Mouse (Mus musculus): ENCODE results near the gene Gm20388. TPM values are rescaled to one million over a fixed set of nuclear protein-coding genes. Genes with fewer than 3 reads are reported as not detected.

Gm20388 gene
- total RNA-seq, 2 experiments from 2014 or later: 5.8 TPM; not detected in 1

- DNase-seq: no peak
Measured at GRCm38 (mm10) chr8:124267206-124267605, 4356.6 kb downstream of the Gm20388 start.

GRCm38 (mm10) chr8:124270504-124270903, 4359.9 kb downstream of the Gm20388 start:
- DNase-seq: no peak

GRCm38 (mm10) chr8:124270904-124271303, 4360.3 kb downstream of the Gm20388 start:
- no peak for DNase-seq

GRCm38 (mm10) chr8:124271518-124271917, 4360.9 kb downstream of the Gm20388 start:
- DNase-seq: no peak

GRCm38 (mm10) chr8:124272792-124273191, 4362.2 kb downstream of the Gm20388 start:
- DNase-seq: no peak

GRCm38 (mm10) chr8:124273606-124274218, 4363.1 kb downstream of the Gm20388 start:
- DNase-seq: no peak

GRCm38 (mm10) chr8:124274441-124275120, 4363.9 kb downstream of the Gm20388 start:
- no peak for DNase-seq

- DNase-seq: no peak
Measured at GRCm38 (mm10) chr8:124275377-124276071, 4364.9 kb downstream of the Gm20388 start.

GRCm38 (mm10) chr8:124277951-124278910, 4367.6 kb downstream of the Gm20388 start:
- peak; percentile 46 for DNase-seq

GRCm38 (mm10) chr8:124278956-124279689, 4368.5 kb downstream of the Gm20388 start:
- DNase-seq: no peak

GRCm38 (mm10) chr8:124279690-124279985, 4369.0 kb downstream of the Gm20388 start:
- DNase-seq: no peak

GRCm38 (mm10) chr8:124281700-124282541, 4371.3 kb downstream of the Gm20388 start:
- DNase-seq: no peak

GRCm38 (mm10) chr8:124282878-124283630, 4372.4 kb downstream of the Gm20388 start:
- DNase-seq: peak; percentile 63

GRCm38 (mm10) chr8:124283644-124284332, 4373.1 kb downstream of the Gm20388 start:
- DNase-seq: no peak

- peak; percentile 48 for DNase-seq
Measured at GRCm38 (mm10) chr8:124284333-124284711, 4373.7 kb downstream of the Gm20388 start.

GRCm38 (mm10) chr8:124284984-124285576, 4374.4 kb downstream of the Gm20388 start:
- peak; percentile 62 for DNase-seq

GRCm38 (mm10) chr8:124286461-124287124, 4376.0 kb downstream of the Gm20388 start:
- peak; percentile 41 for DNase-seq

- no peak for DNase-seq
Measured at GRCm38 (mm10) chr8:124288215-124288864, 4377.7 kb downstream of the Gm20388 start.

Data from heart, postnatal 4 days (tissue).